Mouse (Mus musculus): ENCODE measurements around the gene Dnah1. TPM values are rescaled to one million over a fixed set of nuclear protein-coding genes. Genes with fewer than 3 reads are reported as not detected.

Dnah1 gene
- polyA plus RNA-seq, 2 experiments = 0.13 to 0.14 TPM

DNA sequence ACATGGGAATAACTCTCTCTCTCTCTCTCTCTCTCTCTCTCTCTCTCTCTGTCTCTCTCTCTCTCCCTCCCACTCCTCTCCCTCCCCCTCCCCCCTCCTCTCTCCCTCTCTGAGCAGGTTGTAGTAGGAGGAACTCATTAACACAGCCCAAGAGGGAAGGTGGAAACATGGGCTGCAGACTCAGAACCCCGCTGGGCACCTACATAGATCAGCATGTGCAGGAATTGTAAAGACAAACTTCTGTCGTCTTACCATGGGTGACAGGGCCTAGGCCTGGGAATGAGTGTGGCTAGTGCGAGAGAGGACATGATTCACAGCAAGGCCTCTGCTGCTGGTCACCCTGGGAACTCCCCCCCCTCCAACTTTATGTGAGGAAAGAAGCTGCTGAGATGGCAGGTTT is 1.5 kb downstream of the Dnah1 start:
- DNase-seq (ENCODE audit: low read depth in 3 of 3, low spot score in 3 of 3) = no peak
- no peaks in the 10 kb centered on the region for H3K9me3 ChIP-seq (ENCODE audit: control insufficient read depth, low read length)
- H3K4me1 ChIP-seq (replicated peaks; ENCODE audit: control insufficient read depth in 2 of 2, insufficient read depth in 2 of 2, low read length in 1 of 2) = peaks cover 9 to 23% of the 10 kb centered on the region in 2 experiments
- no peak overlapping the region for H3K27ac ChIP-seq
- no peak overlapping the region for H3K4me2 ChIP-seq (ENCODE audit: low read depth)
- no peaks in the 10 kb centered on the region for H3K36me3 ChIP-seq (replicated peaks; ENCODE audit: control insufficient read depth, insufficient read depth, low read depth)
- TF ChIP-seq CTCF (IDR thresholded peaks at IDR 0.05; ENCODE audit: low read depth) = no peak
- TF ChIP-seq EP300 (IDR thresholded peaks at IDR 0.05; ENCODE audit: low read depth) = no peak
- H3K4me3 ChIP-seq (ENCODE audit: insufficient read depth in 1 of 2, low read depth in 2 of 2, low read length in 2 of 2) = no peak overlapping the region
- WGBS (ENCODE audit: insufficient replicate concordance) = 67% methylated on average over 3 of the region's 3 CpGs
- H3K9ac ChIP-seq (replicated peaks) = no peak overlapping the region
- H3K27me3 ChIP-seq (ENCODE audit: control insufficient read depth, insufficient read depth, low read length) = no peaks in the 10 kb centered on the region
- no peak for ATAC-seq (ENCODE audit: insufficient read depth)

DNA sequence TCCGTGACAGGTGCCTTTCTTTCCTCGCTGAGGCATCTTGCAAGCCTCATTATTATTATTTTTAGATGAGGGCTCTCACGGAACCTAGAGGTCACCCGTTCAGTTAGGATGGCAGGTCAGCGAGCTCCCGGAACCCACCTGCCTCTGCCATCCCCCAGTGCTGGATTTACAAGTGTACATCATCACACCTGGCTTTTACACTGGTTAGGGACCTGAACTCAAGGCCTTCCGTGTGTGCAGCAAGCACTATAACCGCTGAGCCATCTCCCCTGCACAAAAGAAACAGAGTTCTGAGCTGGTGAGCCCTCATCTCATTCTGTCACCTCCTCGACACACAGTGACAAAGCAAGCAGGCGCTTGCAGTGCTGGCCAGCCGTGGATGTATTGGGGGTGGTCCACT is 2.5 kb downstream of the Dnah1 start:
- Histone ChIP-seq H3K4me3 (ENCODE audit: insufficient read depth in 1 of 2, low read depth in 2 of 2, low read length in 2 of 2) (no peak overlapping the region), H3K27me3 (ENCODE audit: control insufficient read depth, insufficient read depth, low read length) (no peaks in the 10 kb centered on the region), H3K36me3 (replicated peaks; ENCODE audit: control insufficient read depth, insufficient read depth, low read depth) (no peaks in the 10 kb centered on the region), H3K9ac (replicated peaks) (no peak overlapping the region), H3K27ac (no peak overlapping the region), H3K4me1 (replicated peaks; ENCODE audit: control insufficient read depth in 2 of 2, insufficient read depth in 2 of 2, low read length in 1 of 2) (peaks cover 15 to 31% of the 10 kb centered on the region in 2 experiments), H3K4me2 (ENCODE audit: low read depth) (no peak overlapping the region), H3K9me3 (ENCODE audit: control insufficient read depth, low read length) (no peaks in the 10 kb centered on the region)
- TF ChIP-seq EP300 (IDR thresholded peaks at IDR 0.05; ENCODE audit: low read depth) = no peak
- TF ChIP-seq CTCF (IDR thresholded peaks at IDR 0.05; ENCODE audit: low read depth) = no peak
- no peak for ATAC-seq (ENCODE audit: insufficient read depth)
- 74% methylated on average over 11 of the region's 11 CpGs for whole genome bisulfite sequencing (ENCODE audit: insufficient replicate concordance)
- no peak for DNase-seq (ENCODE audit: low read depth in 3 of 3, low spot score in 3 of 3)

DNA sequence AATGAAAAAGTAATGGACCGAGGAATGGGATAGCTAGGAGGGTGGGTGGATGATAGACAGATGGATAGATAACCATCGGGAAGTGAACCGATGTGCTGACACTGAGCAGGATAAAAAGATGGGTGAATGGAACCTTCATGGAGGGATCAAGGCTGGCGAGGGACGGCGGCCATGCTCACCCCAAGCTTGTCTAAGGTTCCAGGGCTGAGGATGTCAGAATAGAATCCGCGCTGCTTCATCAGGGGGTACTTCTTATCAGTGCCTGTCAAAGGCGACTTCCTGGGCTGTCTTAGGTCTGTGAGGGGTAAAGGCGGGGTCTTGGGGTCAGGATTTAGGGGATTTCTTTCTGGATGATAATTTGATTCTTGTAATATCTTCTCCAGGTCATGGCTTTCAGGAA is 4.2 kb downstream of the Dnah1 start:
- H3K9me3 ChIP-seq (ENCODE audit: control insufficient read depth, low read length) = no peaks in the 10 kb centered on the region
- H3K4me1 ChIP-seq (replicated peaks; ENCODE audit: control insufficient read depth in 2 of 2, insufficient read depth in 2 of 2, low read length in 1 of 2) = peaks cover 15 to 31% of the 10 kb centered on the region in 2 experiments
- ATAC-seq (ENCODE audit: insufficient read depth) (no peak), DNase-seq (ENCODE audit: low read depth in 3 of 3, low spot score in 3 of 3) (no peak)
- no peak overlapping the region for H3K27ac ChIP-seq
- H3K9ac ChIP-seq (replicated peaks) = no peak overlapping the region
- H3K27me3 ChIP-seq (ENCODE audit: control insufficient read depth, insufficient read depth, low read length) = no peaks in the 10 kb centered on the region
- H3K4me3 ChIP-seq (ENCODE audit: insufficient read depth in 1 of 2, low read depth in 2 of 2, low read length in 2 of 2) = no peak overlapping the region
- no peak for TF ChIP-seq CTCF (IDR thresholded peaks at IDR 0.05; ENCODE audit: low read depth)
- no peak for TF ChIP-seq EP300 (IDR thresholded peaks at IDR 0.05; ENCODE audit: low read depth)
- H3K4me2 ChIP-seq (ENCODE audit: low read depth) = no peak overlapping the region
- H3K36me3 ChIP-seq (replicated peaks; ENCODE audit: control insufficient read depth, insufficient read depth, low read depth) = no peaks in the 10 kb centered on the region
- WGBS (ENCODE audit: insufficient replicate concordance) = 56% methylated on average over 10 of the region's 10 CpGs

- Histone ChIP-seq H3K27ac (no peak overlapping the region; the same call in 1 of the 2 replicates), H3K4me1 (replicated peaks; ENCODE audit: control insufficient read depth in 2 of 2, insufficient read depth in 2 of 2, low read length in 1 of 2) (peaks cover 15 to 19% of the 10 kb centered on the region in 2 experiments), H3K4me2 (ENCODE audit: low read depth) (peak overlapping the region; percentile 39), H3K27me3 (ENCODE audit: control insufficient read depth, insufficient read depth, low read length) (no peaks in the 10 kb centered on the region), H3K9ac (replicated peaks) (0 out of 2 replicates have a peak overlapping the region, but pooled peaks have one; percentile 24), H3K9me3 (ENCODE audit: control insufficient read depth, low read length) (no peaks in the 10 kb centered on the region), H3K36me3 (replicated peaks; ENCODE audit: control insufficient read depth, insufficient read depth, low read depth) (no peaks in the 10 kb centered on the region), H3K4me3 (ENCODE audit: insufficient read depth in 1 of 2, low read depth in 2 of 2, low read length in 2 of 2) (no peak overlapping the region)
- ATAC-seq (ENCODE audit: insufficient read depth) (peak; percentile 88), DNase-seq (ENCODE audit: low read depth in 3 of 3, low spot score in 3 of 3) (no peak)
- WGBS (ENCODE audit: insufficient replicate concordance) = 49% methylated on average over 3 of the region's 3 CpGs
- TF ChIP-seq EP300 (IDR thresholded peaks at IDR 0.05; ENCODE audit: low read depth) = no peak
- TF ChIP-seq CTCF (IDR thresholded peaks at IDR 0.05; ENCODE audit: low read depth) = peak; percentile 36
Observed at GRCm38 (mm10) chr14:31317754-31318153, 5.9 kb downstream of the Dnah1 start.

DNA sequence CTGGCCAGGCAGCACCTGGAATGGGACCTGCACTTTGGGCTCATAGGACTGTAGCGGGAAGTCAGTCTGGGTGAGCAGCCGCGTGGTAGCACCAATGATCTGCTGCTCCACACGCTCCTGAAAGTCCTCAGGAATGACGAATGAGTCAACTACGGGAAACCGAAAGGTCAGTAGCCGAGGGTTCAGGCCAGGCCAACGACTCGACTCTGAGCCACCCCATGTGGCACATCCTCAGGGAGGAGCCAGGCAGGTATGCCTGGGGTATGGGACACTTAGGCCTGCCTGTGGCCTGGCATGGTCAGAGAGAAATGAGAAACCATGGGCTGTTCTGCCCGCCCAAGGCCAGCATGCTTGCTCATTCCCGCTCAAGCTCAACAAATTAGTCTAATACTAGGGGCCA is 7.1 kb downstream of the Dnah1 start:
- Histone ChIP-seq H3K4me3 (ENCODE audit: insufficient read depth in 1 of 2, low read depth in 2 of 2, low read length in 2 of 2) (no peak overlapping the region), H3K36me3 (replicated peaks; ENCODE audit: control insufficient read depth, insufficient read depth, low read depth) (no peaks in the 10 kb centered on the region), H3K4me2 (ENCODE audit: low read depth) (no peak overlapping the region), H3K9ac (replicated peaks) (no peak overlapping the region), H3K27ac (no peak overlapping the region), H3K27me3 (ENCODE audit: control insufficient read depth, insufficient read depth, low read length) (no peaks in the 10 kb centered on the region), H3K9me3 (ENCODE audit: control insufficient read depth, low read length) (no peaks in the 10 kb centered on the region), H3K4me1 (replicated peaks; ENCODE audit: control insufficient read depth in 2 of 2, insufficient read depth in 2 of 2, low read length in 1 of 2) (peaks cover 15 to 19% of the 10 kb centered on the region in 2 experiments)
- 75% methylated on average over 12 of the region's 12 CpGs for WGBS (ENCODE audit: insufficient replicate concordance)
- no peak for DNase-seq (ENCODE audit: low read depth in 3 of 3, low spot score in 3 of 3)
- no peak for TF ChIP-seq CTCF (IDR thresholded peaks at IDR 0.05; ENCODE audit: low read depth)
- ATAC-seq (ENCODE audit: insufficient read depth) = no peak
